Mouse (Mus musculus) gastrocnemius, adult 8-10 months (tissue): ENCODE measurements around the gene Sugp2. TPM values are rescaled to one million over a fixed set of nuclear protein-coding genes. Genes with fewer than 3 reads are reported as not detected.

Source experiments
- total RNA-seq, 4 experiments: library from RNA; stranded (reverse); gene quantifications; 2 replicates each; pipeline ENCODE4 v1.2.4; 2022

Sugp2 gene
- total RNA-seq, 4 experiments from 2014 or later: 41.1 to 50.5 (median 42.9) TPM

Other genes with a start within 250 kb of the Sugp2 start
- gene Gatad2a, start 237.8 kb upstream of the Sugp2 start, total RNA-seq: 10 to 100 TPM; 20.5 to 26.4 (median 25.2) TPM
- 10 to 100 TPM; 23.1 to 26.1 (median 24.6) TPM for gene Mau2, start 191.5 kb upstream of the Sugp2 start, total RNA-seq
- 10 to 100 TPM; 16.7 to 20.4 (median 18.1) TPM for gene Sugp1, start 191.4 kb upstream of the Sugp2 start, total RNA-seq
- gene Tm6sf2, start 161.3 kb upstream of the Sugp2 start, total RNA-seq: under 1 TPM; 0.17 to 0.48 (median 0.35) TPM
- under 1 TPM in 1 of 4 experiments, not detected in 3; 0.08 TPM for gene Hapln4, start 150.8 kb upstream of the Sugp2 start, total RNA-seq
- gene Ncan, start 113.4 kb upstream of the Sugp2 start, total RNA-seq: under 1 TPM in 3 of 4 experiments, not detected in 1; 0.05 to 0.11 (median 0.08) TPM
- gene Nr2c2ap, start 102.9 kb upstream of the Sugp2 start, total RNA-seq: 1 to 10 TPM; 4.1 to 6.5 (median 4.6) TPM
- 10 to 100 TPM in 1 of 4 experiments, 1 to 10 TPM in 3; 8.5 to 10.6 (median 9.1) TPM for gene Rfxank, start 95.1 kb upstream of the Sugp2 start, total RNA-seq
- gene Borcs8, start 94.7 kb upstream of the Sugp2 start, total RNA-seq: 10 to 100 TPM in 3 of 4 experiments, 1 to 10 TPM in 1; 9.8 to 14.9 (median 14.1) TPM
- under 1 TPM in 3 of 4 experiments, not detected in 1; 0.32 to 0.36 (median 0.34) TPM for gene Mef2b, start 94.5 kb upstream of the Sugp2 start, total RNA-seq
- gene Tmem161a, start 61.9 kb upstream of the Sugp2 start, total RNA-seq: 10 to 100 TPM; 77.0 to 87.6 (median 85.9) TPM
- 10 to 100 TPM; 27.4 to 34.4 (median 31.1) TPM for gene Slc25a42, start 21.9 kb upstream of the Sugp2 start, total RNA-seq
- gene Armc6, start 240 bp downstream of the Sugp2 start, total RNA-seq: 1 to 10 TPM; 5.5 to 8.7 (median 7.6) TPM
- gene Homer3, start 48.6 kb downstream of the Sugp2 start, total RNA-seq: 1 to 10 TPM; 3.1 to 4.4 (median 3.2) TPM
- gene Ddx49, start 68.3 kb downstream of the Sugp2 start, total RNA-seq: 10 to 100 TPM; 25.8 to 35.3 (median 33.9) TPM
- 100 to 1,000 TPM; 112 to 126 (median 121) TPM for gene Cope, start 68.3 kb downstream of the Sugp2 start, total RNA-seq
- gene Cers1, start 81.5 kb downstream of the Sugp2 start, total RNA-seq: 10 to 100 TPM; 16.5 to 25.1 (median 20.2) TPM
- gene Gdf1, start 95.6 kb downstream of the Sugp2 start, total RNA-seq: 1 to 10 TPM in 1 of 4 experiments, under 1 TPM in 1, not detected in 2; 0.75 to 2.7 TPM
- gene Upf1, start 119.1 kb downstream of the Sugp2 start, total RNA-seq: 10 to 100 TPM; 29.7 to 32.7 (median 30.8) TPM
- 10 to 100 TPM in 2 of 4 experiments, 1 to 10 TPM in 2; 2.7 to 16.7 (median 8.4) TPM for gene Comp, start 139.3 kb downstream of the Sugp2 start, total RNA-seq
- 10 to 100 TPM in 1 of 4 experiments, 1 to 10 TPM in 3; 7.1 to 15.3 (median 7.6) TPM for gene Crtc1, start 205.4 kb downstream of the Sugp2 start, total RNA-seq
- 1 to 10 TPM; 6.6 to 9.7 (median 7.5) TPM for gene Klhl26, start 242.7 kb downstream of the Sugp2 start, total RNA-seq